Mouse (Mus musculus) frontal cortex, postnatal 36 days (tissue): ENCODE measurements around the gene Atp8b3.

Source experiments
- DNase-seq, 2 experiments: peaks; one replicate each; pipeline ENCODE4 v3.0.0; 2022; ENCODE audit warnings: low spot score in 2 of 2

Gene Atp8b3

DNA sequence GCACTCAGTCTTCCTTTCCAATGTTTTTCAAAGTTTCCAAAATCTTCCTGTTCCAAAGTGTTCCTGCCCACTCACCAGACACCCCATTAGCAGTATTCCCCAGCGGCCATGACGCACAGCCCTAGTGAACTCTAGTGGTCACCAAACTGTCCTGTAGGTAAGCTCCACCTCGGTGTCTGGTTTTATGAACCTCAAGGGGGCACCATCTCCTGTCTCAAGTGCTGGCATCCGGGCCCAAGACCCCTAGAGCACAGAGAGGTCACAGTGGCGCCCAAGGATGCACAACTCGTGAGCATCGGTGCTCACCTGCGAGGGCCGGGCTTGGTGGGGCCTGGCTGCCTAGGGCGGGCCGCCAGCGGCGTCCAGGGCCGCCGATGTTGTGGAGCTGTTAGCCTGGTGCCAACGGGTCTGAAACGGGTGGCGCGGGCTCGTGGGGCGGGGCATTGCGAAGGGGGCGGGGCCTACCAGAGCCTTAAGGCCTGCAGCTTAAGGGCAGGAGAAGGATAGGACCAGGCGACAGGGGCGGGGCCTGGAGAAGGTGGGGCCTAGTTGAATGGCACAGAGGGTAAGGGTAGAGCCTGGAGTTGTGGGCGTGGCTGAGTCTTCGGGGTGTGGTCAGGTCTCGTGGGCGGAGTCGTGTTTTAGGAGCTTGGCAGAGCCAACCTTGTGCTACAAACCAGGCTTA is at the start of gene Atp8b3:
Gene Atp8b3, minus strand, starts transcription at position 415 of the 685 bp plus-strand sequence.
- no peak for DNase-seq

DNA sequence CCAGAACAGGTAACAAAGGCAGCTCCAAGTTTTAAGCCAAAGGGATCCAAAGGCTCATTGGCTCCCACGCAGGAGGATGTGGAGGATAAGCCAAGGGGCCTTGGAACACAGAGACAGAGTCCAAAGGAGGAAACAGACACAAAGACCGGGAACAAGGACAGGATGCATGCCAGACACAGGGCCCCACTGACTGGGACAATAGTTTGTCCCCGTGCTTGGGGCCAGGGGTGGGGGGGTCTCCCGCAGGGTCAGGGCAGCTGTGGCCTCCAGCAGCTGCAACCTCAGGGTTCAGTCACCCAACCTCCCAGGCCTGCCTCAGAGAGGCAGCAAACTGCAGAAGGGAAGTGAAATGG is 48.4 kb upstream of the Atp8b3 start:
- DNase-seq, result no peak

DNA sequence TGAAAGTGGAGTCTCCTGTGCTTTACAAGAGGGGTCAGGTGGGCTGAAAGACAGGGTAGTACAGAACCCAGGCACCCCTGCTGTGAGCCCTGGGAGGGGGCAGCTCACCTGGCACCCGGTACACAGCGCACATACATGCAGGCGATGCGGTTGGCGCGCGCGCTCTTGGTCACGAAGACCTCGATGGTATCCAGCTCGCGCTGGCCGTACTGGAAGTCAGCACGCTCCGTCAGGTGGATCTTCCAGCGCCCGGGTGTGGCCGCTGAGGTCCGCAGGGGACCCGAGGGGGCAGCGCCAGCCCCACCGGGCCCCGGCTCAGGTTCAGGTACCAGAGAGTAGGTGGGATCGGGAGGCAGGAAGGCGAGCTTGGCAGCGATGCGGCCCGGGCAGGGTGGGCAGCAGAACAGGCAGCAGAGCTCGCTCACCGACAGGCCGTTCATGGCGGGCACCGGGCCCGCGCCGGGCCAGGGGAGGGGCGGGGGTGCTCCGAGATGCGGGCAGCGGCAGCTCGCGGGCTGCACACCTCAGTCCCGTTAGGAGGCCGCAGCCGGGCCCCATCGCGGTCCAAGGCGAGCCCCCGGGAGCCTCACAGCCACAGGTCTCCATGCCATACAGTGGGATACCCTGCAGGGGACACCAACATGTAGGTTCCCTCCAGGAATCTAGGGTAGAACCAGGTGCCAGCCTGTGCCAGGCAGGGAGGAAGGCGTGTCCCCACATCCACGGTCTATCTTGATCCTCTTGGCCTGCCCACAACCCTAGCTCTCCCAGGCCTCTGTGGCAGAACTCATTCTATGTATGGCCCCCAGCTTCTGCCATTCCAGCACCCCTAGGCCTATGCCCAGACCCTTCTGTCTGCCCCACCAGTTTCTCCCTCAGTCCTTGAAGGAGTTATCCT is 47.7 kb upstream of the Atp8b3 start:
- no peak for DNase-seq

DNA sequence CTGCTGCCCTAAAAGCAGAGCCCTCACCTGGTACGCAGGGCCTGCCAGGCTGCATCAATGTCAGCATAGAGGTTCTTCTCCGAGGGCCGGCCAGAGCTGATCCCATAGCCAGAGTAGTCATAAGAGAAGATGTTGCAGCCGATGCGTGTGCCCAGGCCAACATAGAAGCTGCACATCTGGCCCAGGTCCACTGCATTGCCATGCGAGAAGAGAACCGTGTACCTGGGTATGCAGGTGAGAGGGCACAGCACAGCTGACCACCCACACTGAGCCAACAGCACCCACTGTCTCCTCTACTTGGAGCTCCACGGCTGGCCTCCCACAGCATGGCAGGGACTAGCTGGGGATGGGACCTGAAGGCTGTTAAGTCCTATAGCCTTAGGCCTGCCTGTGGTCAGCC is 46.7 kb upstream of the Atp8b3 start:
- DNase-seq, result no peak

DNA sequence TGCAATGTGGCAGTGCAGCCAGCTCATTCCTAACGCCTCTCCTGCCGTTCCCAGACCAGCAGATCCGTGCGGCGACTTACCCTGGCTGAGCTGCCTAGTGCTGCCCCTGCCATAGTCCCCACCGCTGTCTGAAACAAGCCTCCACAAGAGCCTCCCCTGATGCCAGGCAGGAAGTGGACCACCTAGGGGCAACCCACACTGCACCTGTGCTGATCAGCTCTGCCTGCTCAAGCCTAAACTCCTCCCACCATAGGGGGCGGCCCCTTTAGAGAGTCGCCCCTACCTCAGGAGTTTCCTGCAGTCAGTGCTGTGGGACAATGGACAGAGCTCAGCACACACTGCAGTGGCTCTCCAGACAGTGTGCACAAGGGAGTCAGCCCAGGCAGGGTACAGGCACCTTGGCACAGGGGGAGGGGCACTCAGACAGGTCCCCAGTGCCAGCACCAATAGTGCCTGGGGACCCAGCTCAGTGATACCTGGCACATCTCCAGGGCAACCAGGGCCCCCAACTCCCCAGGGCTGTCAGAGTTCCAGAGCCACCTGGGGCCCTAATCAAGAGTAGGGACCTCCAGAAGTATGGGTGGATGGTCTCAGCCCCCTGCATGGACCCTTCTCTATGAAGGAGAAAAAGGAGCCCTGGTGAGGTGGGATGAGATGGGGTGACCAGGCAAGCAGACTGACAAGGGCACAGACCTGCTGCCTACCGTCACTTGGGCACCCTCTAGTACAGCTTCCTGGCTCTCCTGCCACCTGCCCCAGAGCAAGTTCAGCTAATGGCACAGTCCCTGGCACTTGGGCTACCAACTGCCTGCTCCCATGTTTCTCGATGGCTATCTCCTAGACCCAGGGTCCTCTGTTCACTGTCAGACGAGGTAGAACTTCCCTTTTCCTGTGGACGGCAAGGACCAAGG is 46.0 kb upstream of the Atp8b3 start:
- no peak for DNase-seq

DNA sequence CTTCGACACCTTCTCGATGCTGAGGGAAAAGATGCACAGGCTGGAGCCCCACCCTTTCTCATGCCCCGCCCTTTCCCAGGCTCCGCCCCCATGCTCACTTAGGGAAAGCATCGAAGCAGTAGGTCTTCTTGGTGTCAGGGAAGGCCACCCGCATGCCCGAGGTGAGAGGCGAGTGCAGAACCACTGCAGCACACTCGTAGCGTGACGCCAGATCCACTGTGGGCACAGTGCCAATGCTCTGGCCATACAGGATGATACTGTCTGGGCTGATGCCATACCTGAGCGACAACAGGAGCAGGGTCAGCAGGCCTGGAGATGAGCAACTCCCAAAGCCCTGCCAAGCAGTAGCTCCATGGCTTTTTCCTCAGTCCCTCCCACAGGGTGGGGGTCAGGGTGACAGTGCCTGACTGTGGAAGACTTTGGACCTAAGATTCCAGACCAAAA is 45.1 kb upstream of the Atp8b3 start:
- no peak for DNase-seq

DNA sequence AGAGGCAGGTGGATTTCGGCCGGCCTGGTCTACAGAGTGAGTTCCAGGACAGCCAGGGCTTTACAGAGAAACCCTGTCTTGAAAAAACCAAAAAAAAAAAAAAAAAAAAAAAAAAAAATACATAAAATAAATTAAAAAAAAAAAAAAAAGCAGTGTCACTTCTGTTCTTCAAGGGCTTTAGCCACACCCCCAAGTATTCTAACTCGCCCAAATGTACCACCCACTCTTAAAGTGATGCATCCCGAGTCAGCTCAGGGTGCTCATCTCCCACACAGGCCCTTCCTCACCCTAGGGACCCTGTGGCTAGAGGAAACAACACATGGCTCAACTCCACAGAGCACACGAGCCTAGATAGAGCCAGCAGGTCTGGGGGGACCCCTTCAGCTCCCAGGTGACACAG is 44.1 kb upstream of the Atp8b3 start:
- no peak for DNase-seq

DNA sequence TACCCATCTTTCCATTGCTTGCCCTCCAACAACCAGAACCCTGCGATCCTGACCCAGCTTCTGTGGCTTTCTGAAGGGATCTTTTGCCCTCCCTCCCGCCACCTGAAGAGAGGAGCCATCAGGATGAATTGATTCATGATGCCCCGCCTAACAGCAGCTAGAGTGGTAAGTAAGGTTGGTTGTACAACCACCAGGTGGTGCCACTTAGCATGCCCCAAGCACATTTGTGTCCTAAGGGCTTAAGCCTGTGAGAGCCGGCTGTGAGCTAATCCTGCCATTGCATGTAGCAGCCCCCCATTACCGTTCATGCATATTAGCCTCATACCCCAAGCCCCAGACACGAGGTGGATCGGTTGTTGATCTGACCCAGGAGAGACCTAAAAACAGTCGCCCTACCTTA is 40.0 kb upstream of the Atp8b3 start:
- DNase-seq, result peak; percentile 39 to 53

DNA sequence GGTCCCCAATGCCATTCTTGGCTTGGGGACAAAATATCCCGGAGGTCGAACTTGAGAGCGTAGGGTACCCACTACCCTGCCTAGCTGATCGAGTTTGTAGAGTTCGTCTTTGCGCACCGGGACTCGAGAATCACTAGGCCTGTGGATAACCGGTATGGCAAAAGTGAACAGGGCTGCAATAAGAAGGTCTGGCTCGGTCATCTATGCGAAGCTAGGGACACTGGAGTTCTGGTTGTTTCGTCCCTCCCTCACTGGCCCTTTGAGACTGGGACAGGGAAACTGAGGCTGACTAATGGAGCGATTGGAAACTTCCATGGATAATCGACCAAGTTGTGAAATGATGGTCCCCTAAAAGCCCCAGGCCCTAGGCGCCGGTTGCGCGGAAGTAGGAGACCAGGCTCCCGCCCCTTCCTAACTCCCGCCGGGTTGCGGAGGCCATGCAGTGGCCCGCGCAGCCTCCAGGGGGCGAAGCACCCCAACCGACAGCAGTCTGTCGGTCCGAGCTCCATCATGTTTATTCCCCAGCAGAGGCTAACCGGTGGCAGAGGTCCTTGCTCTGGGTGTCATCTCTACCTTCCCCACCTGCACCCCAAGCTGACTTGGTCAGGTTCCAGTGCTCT is 39.3 kb upstream of the Atp8b3 start:
- DNase-seq, result peak; percentile 31 to 60

DNA sequence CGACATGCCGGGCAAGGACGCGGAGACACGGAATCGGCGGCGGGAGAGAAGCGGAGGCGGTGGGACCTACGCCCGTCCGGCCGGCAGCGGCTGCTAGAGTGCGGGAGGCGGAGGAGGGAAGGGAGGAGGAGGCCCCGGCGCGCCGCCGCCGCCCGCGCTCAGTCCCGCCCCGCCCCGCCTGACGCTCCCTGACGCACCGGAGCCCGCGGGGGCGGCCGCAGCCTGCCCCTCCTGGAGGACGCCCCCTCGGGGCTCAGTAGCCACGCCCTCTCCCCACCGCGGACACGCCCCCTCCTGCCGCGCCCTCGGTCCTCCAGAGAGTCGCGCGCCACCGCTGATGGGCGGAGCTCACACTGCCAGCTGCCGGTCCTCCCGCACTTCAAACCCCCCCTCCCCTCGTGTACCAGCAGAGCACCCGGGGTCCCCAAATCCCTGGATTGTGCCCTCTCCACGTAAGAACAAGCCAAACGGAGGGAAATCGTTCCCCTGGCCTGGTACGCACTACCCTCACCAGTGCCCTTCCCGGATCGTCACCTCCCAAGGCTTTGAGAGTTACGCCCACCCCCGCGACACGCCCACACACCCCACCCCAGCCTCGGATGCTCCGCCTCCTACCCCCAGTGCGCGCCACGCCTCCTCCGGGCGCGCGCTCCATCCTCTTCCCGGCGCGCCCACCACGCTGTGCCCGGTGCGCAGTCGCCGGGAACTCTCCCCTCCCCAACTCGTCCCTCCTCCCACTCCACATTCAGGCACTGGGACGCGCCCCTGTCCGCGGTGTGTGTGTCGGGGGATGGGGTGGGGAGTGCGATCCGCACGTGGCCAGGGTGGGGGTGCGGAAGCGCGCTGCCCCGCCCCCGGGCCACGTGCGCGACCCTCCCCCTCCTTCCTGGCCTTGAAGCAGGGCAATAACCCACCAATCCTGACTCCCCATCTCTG is 38.5 kb upstream of the Atp8b3 start, which contains the start of gene Klf16:
Gene Klf16, minus strand, starts transcription at position 127 of the 936 bp plus-strand sequence.
- DNase-seq, result peak; percentile 94 to 97

DNA sequence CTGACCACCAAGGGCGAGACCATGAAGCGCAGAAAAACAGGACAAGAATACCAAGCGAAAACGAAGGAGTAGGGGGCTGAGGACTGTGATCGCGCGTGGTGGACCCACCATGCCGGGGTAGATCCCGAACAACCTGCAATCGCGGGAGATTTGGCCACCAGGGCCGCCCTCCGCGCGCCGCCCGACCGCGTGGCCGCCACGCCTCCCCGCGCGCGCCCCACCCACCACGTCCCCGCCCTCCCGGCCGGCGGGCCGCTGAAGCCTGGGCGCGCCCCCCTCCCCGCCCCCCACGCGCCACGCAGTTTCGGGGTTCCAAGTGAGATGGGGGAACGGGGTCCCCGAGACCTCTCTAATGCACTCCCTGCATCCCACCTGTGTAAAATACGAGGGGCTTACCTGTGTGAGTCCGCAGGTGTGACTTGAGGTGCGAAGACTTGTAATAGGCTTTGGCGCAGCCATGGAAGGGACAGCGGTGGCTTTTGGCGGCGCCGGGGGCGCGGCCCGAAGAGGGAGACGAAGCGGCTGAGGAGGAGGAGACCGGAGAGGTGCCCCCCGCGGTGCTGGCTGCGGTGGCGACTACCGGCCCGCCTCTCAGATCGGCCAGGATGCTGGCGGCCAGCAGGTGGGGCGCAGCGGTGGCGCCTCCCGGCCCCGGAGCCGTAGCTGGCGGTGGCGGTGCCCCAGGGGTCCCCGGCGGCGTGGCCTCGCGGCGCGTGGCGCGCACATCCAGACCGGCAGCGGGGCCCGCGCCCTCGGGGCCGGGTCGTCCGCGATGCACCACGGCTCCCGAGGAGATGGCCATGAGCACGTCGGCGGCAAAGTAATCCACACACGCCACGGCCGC is 37.6 kb upstream of the Atp8b3 start:
- peak; percentile 48 to 49 for DNase-seq

DNA sequence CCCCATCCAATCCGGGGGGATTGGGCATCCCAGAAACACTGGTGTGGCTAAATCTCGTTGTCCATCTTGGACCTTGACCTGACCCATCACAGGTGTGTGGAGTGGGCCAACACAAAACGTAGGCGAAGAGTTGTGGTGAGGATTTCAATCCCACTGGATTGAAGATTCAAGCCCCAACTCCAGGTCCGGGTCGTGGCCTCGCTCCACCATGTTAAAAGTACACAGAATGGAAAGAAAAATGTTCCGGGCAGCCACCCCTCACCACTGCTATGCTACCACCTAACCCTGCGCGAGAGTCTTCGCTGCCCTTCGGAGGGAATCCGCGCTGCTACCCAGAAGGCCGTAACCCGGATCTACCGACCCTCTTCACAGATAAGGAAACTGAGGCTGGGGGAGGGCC is 37.0 kb upstream of the Atp8b3 start:
- DNase-seq, result no peak

DNA sequence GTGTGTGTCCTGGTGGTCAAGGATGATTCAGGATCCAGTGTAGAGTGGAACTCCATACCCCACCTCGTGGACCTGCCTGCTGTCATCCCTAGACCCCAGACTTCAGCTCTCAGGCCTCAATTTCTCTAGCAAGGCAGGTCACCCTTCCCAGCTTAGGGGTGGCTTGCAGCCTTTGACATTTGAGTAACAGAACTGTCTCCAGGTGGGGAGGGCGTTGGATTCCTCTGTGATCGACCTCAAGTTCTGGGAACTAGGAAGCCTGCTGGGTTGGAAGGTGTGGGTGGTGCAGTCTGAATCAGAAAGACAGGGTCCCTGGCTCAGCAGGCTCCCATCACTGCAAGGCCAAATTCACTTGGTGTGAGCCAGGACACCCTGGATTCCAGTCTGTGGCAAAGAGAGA is 36.0 kb upstream of the Atp8b3 start:
- peak in 1 of 2 experiments; percentile 14 for DNase-seq

DNA sequence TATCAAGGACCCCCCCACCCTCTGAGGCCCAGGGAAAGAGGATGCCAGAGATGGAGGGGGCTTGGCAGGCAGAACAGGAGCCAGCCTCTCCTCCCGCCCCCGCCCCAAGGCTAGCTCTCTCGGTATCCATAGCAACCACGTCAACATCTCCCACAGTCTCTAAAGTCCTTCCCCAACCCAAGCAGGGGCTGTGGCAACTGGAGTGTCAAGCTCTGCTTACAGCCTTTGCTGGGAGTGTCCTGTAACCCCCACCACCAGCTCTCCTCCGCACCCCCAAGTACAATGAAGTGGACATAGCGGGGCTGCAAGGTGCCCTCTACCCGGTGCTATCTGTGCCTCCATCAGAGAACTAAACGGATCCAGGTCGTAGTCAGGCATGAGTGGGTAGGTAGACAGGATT is 35.0 kb upstream of the Atp8b3 start:
- DNase-seq, result peak; percentile 58 to 61

DNA sequence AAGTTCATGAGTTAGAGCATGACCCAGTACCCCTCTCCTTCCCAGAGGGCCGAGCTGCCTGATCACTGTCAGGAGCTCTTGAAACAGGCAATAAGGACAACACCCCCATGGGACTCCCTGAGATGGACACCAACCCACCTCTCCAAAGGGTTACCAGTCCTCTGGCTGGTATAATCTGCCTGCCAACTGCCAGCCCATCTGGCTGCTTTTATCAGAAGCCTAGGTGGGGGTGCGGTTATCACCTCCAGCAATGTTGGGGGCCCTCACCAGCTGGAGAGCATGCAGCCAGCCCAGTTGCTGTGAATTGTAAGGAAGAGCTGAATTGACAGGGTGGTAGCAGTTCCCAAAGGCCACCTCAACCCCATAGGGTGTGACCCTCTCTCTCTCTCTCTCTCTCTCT is 33.6 kb upstream of the Atp8b3 start:
- no peak for DNase-seq

DNA sequence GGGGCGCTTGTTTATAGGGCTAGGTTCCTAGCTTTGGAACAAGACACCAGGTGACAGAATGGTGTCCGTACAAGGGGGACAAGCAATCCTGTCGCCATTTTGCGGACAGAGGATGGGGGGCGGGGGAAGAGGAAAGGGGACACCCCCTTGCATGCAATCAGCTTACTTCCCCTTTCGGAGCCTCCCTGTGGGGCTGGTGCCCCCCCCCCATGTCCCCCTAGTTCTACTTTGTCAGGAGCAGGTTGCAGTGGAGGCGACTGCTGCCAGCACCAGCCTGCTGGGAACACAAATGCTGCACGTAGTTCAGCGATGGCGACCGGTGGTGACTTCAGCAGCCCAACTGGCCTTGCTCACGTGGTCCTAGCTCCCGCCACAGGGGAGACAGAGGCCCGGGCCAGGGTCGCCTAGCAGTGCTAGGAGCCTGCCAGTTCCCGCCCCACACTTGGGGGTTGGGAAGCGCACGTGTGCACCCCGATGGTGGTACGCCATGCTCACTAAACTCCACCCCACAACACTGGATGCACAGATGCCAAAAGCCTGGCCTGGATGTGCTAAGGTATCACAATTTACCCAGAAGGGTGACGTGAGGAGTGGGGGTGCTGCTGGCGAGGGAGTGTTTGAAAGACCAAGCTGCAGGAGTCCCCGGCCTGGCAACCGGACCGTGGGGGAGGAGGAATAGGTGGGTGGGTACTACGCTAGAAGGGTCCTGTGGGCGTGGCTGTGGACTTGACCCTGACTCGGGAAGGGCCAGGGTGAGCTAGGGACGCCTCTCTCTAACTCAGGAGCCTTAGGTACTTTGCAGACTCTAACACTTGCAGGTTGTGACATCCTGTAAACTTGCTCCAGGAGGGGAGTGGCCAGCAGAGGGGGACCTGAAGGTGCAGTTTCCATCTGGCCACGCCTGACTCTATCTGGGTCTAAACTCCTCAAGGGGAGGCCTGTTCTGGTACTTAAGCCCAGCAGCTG is 32.2 kb upstream of the Atp8b3 start:
- DNase-seq, result no peak

DNA sequence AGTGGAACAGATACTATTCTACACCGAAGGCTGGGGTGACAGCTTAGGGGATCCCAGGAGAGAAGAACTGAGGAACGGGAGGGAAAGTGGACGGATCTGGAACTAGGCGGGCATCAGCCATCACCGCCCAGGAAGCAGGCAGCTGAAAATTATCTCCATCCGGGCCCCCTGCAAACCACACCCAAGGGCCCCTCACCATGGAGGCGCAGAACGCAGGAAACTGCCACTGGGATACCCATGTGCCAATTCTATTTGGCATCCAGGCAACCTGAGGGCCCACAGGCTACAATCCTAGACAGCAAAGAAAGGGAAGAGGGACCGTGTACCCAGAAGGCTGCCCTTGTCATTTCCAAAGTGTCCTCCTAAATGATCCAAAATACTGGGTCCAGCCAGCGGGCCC is 31.5 kb upstream of the Atp8b3 start:
- DNase-seq, result no peak

DNA sequence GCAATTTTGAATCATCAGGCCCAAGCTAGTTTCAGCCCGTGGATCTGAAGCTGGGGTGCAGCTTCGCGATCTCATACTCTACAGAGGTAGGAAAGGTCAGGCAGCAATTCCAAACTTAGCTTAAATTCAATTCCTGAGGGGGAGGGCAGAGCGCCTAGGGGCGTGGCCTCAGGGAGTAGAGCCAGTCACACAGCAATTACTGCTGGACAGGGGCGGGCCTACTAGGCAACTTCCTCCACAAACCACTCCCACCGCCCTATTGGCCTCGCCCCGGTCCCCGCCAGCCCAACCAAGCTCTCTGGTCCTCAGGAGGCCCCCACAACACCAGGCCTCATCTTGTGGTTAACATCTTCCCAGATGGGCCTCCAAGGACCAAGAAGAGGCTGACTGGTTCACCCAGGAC is 30.7 kb upstream of the Atp8b3 start:
- DNase-seq, result no peak
